Mouse (Mus musculus) forebrain, embryonic 15.5 days (tissue): ENCODE data around the gene Aknad1. TPM values are rescaled to one million over a fixed set of nuclear protein-coding genes. Genes with fewer than 3 reads are reported as not detected.

Experiments used
- ATAC-seq: fragments of 200-750 bp; cut with Nextera tagmentation; replicated peaks from 2 replicates; pipeline ENCODE4 v1.8.0; 2017; ENCODE audit warnings: mild to moderate bottlenecking, moderate TSS enrichment, moderate library complexity
- H3K27ac ChIP-seq: fragments of 300-500 bp; sonication (generic); replicated peaks from 2 replicates; pipeline ENCODE4 v1.5.1; 2015; ENCODE audit warnings: mild to moderate bottlenecking, inconsistent platforms
- H3K27me3 ChIP-seq: fragments of 300-500 bp; sonication (generic); 2 replicates; pipeline ENCODE4 v1.6.1; 2015; ENCODE audit warnings: inconsistent platforms
- H3K36me3 ChIP-seq: fragments of 300-500 bp; sonication (generic); 2 replicates; pipeline ENCODE4 v1.6.1; 2015; ENCODE audit warnings: mild to moderate bottlenecking, inconsistent platforms
- H3K4me1 ChIP-seq: fragments of 300-500 bp; sonication (generic); 2 replicates; pipeline ENCODE4 v1.6.1; 2015; ENCODE audit warnings: inconsistent platforms
- H3K4me2 ChIP-seq: fragments of 300-500 bp; sonication (generic); replicated peaks from 2 replicates; pipeline ENCODE4 v1.6.1; 2015; ENCODE audit warnings: mild to moderate bottlenecking, inconsistent platforms
- H3K4me3 ChIP-seq: fragments of 300-500 bp; sonication (generic); 2 replicates; pipeline ENCODE4 v1.5.1; 2015; ENCODE audit warnings: mild to moderate bottlenecking, inconsistent platforms
- H3K9ac ChIP-seq: fragments of 300-500 bp; sonication (generic); replicated peaks from 2 replicates; pipeline ENCODE4 v1.6.1; 2015; ENCODE audit warnings: mild to moderate bottlenecking, inconsistent platforms
- H3K9me3 ChIP-seq: fragments of 300-500 bp; sonication (generic); 2 replicates; pipeline ENCODE4 v1.6.1; 2016; ENCODE audit warnings: inconsistent platforms
- WGBS: fragments of 180-500 bp; shearing (Covaris S2); methylation state at CpG from one replicate; pipeline ENCODE4 v1.1.7; 2015; ENCODE audit warnings: mixed read lengths; 5-methylcytosine and 5-hydroxymethylcytosine counted together
- polyA plus RNA-seq: library from polyadenylated mRNA; unstranded; fragments of >200 nt; fragmentation: Nextera tagmentation; extraction: Ambion mirVana; gene quantifications from 2 replicates; pipeline ENCODE4 v1.2.1, GENCODE M21; 2015

Gene Aknad1
- polyA plus RNA-seq, 1 experiment from 2014 or later = not detected

DNA sequence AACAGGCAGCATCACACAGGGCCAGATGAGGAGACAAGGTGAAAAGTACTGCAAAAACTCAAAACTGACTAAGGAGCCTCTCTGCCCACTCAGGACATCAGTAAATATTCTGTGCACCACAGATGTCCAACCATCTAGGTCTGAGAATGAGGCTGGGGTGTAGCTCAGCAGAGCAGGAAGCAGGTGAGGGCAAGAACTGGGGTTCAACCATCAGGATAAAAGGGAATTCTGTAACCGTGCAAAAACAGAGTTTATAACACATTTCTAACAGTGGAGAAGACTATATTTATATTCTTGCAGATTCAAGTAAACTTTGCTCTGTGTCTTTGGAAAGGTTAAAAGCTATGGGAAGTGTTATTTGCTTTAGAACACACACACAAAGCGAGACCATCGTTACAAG, 19.7 kb upstream of the Aknad1 start:
- Histone ChIP-seq H3K36me3 (no peaks in the 10 kb centered on the region), H3K9me3 (no peaks in the 10 kb centered on the region), H3K27ac (no peak overlapping the region), H3K27me3 (no peaks in the 10 kb centered on the region), H3K4me1 (peaks cover 24% of the 10 kb centered on the region), H3K9ac (no peak overlapping the region), H3K4me3 (no peak overlapping the region), H3K4me2 (no peak overlapping the region)
- WGBS = 79% methylated on average over 3 of the region's 3 CpGs
- ATAC-seq = no peak

GRCm38 (mm10) chr3:108721076-108721991, 18.1 kb upstream of the Aknad1 start:
- Histone ChIP-seq H3K4me3 (peak overlapping the region; percentile 75), H3K4me2 (peak overlapping the region; percentile 53), H3K27me3 (no peaks in the 10 kb centered on the region), H3K4me1 (peaks cover 24% of the 10 kb centered on the region), H3K36me3 (no peaks in the 10 kb centered on the region), H3K9ac (peak overlapping the region; percentile 80), H3K27ac (peak overlapping the region; percentile 87), H3K9me3 (no peaks in the 10 kb centered on the region)
- ATAC-seq = no peak
- WGBS = under 1% methylated on average over 44 of the region's 44 CpGs

- Histone ChIP-seq H3K4me3 (peak within 1 kb of the TSS; percentile 75), H3K9me3 (no peaks in the 10 kb centered on the region)
- ATAC-seq = peak; percentile 99
Observed at GRCm38 (mm10) chr3:108722036-108722872, 17.2 kb upstream of the Aknad1 start, which contains the start of gene Gpsm2. Gene Gpsm2 (minus strand): TSS chr3:108722309.

DNA sequence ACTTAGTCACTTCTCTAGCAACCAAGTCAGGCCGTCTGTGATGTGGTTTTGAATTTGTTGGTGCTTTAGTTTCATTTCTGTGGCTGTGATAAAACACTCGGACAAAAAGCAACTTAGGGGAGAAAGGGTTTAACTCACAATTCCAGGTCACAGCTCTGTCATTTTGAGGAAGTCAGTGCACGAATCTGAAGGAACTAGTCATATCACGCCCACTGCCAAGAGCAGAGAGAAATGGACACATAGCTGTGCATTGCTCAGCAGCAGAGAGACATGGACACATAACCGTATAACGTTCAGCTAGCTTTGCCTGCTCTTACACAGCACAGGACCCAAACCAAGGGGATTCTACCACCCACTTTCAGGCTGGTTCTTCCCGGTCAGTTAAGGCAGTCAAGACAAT, 13.0 kb upstream of the Aknad1 start:
- Histone ChIP-seq H3K4me3 (no peak overlapping the region), H3K4me1 (peaks cover 5% of the 10 kb centered on the region; the same call in 1 of the 2 replicates), H3K9ac (no peak overlapping the region), H3K27ac (no peak overlapping the region), H3K36me3 (no peaks in the 10 kb centered on the region), H3K9me3 (no peaks in the 10 kb centered on the region), H3K27me3 (no peaks in the 10 kb centered on the region), H3K4me2 (no peak overlapping the region)
- no peak for ATAC-seq
- WGBS = 91% methylated on average over 7 of the region's 7 CpGs

More at GRCm38 (mm10) chr3:108722036-108722872, 17.2 kb upstream of the Aknad1 start, which contains the start of gene Gpsm2:
- peaks cover 24% of the 10 kb centered on the region for H3K4me1 ChIP-seq
- no peaks in the 10 kb centered on the region for H3K36me3 ChIP-seq
- peak within 1 kb of the TSS; percentile 87 for H3K27ac ChIP-seq
- H3K27me3 ChIP-seq = no peaks in the 10 kb centered on the region
- H3K9ac ChIP-seq = peak within 1 kb of the TSS; percentile 80
- WGBS = under 1% methylated on average over 46 of the region's 53 CpGs
- peak within 1 kb of the TSS; percentile 53 for H3K4me2 ChIP-seq

DNA sequence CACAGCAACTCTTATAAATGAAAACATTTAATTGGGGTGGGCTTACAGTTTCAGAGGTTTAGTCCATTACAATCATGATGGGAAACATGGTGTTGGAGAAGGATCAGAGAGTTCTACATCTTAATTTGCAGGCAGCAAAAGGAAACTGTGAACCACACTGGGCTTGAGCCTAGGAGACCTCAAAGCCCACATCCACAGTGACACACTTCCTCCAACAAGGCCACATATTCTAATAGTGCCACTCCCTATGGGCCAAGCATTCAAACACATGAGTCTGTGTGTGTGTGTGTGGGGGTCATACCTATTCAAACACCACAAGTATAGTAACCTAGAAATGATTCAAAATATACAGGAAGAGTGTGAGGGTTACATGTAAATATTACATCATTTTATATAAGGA, 12.1 kb upstream of the Aknad1 start:
- ATAC-seq = no peak
- Histone ChIP-seq H3K27me3 (no peaks in the 10 kb centered on the region), H3K4me2 (no peak overlapping the region), H3K4me1 (peaks cover 5% of the 10 kb centered on the region; the same call in 1 of the 2 replicates), H3K9ac (no peak overlapping the region), H3K9me3 (no peaks in the 10 kb centered on the region), H3K4me3 (no peak overlapping the region), H3K36me3 (no peaks in the 10 kb centered on the region), H3K27ac (no peak overlapping the region)

- Histone ChIP-seq H3K9me3 (no peaks in the 10 kb centered on the region), H3K27ac (no peak overlapping the region), H3K27me3 (no peaks in the 10 kb centered on the region), H3K9ac (no peak overlapping the region), H3K4me2 (no peak overlapping the region), H3K4me1 (peaks cover 2% of the 10 kb centered on the region; the same call in 1 of the 2 replicates), H3K36me3 (no peaks in the 10 kb centered on the region), H3K4me3 (no peak overlapping the region)
- WGBS = 96% methylated on average over 3 of the region's 3 CpGs
- ATAC-seq = no peak
Observed at GRCm38 (mm10) chr3:108727776-108728175, 11.7 kb upstream of the Aknad1 start.

DNA sequence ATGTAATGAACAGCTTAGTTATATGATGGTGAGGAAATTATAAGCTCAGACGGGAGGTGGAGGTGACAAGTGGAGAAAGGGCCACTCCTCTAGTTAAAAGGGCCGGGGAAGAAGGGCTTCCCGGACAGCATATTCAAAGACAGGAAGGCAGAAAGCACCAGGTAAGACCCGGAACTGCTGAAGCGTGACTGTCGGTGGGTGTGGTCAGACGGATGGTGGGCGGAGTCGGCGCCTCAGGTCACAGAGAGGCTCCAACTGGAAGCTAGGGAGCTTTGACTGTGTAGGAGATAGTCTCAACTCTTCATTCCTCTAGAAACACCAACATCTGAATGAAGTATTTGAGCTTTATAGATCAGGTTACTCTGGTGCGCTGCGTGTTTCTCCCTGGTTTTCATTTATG, 9.1 kb upstream of the Aknad1 start:
- Histone ChIP-seq H3K4me1 (no peaks in the 10 kb centered on the region), H3K36me3 (no peaks in the 10 kb centered on the region), H3K9me3 (no peaks in the 10 kb centered on the region), H3K9ac (no peak overlapping the region), H3K27ac (no peak overlapping the region), H3K4me2 (no peak overlapping the region), H3K27me3 (no peaks in the 10 kb centered on the region), H3K4me3 (no peak overlapping the region)
- WGBS = 38% methylated on average over 12 of the region's 12 CpGs
- ATAC-seq = no peak

DNA sequence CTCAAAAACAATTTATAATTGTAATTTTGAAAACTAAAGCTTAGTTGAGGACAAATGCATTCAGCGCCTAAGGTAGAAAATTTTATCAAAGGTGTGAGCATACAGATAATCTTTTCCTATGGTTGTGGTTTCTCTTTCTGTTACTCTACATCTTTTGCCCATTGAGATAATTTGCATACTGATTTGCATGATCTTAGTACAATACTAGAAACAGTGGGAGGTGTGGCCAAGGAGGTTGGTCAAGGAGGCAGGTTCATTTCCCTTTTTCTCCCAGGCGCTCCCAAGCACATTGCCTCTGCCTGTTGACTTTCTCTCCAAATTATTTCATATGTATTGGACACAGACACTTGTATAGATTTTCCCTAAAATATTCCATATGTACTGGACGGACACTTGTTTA, 1.7 kb upstream of the Aknad1 start:
- Histone ChIP-seq H3K27me3 (no peaks in the 10 kb centered on the region), H3K9ac (no peak overlapping the region), H3K36me3 (no peaks in the 10 kb centered on the region), H3K9me3 (no peaks in the 10 kb centered on the region), H3K4me3 (no peak overlapping the region), H3K4me1 (no peaks in the 10 kb centered on the region), H3K27ac (no peak overlapping the region), H3K4me2 (no peak overlapping the region)
- WGBS = 90% methylated on average over 3 of the region's 3 CpGs
- ATAC-seq = no peak

GRCm38 (mm10) chr3:108744060-108744459, 4.6 kb downstream of the Aknad1 start:
- no peak overlapping the region for H3K27ac ChIP-seq

GRCm38 (mm10) chr3:108751061-108751460, 11.6 kb downstream of the Aknad1 start:
- H3K4me1 ChIP-seq = no peaks in the 10 kb centered on the region
- H3K4me2 ChIP-seq = no peak overlapping the region
- H3K27ac ChIP-seq = no peak overlapping the region
- WGBS = 81% methylated on average over 6 of the region's 6 CpGs
- no peak overlapping the region for H3K4me3 ChIP-seq
- no peaks in the 10 kb centered on the region for H3K9me3 ChIP-seq
- H3K27me3 ChIP-seq = no peaks in the 10 kb centered on the region
- no peaks in the 10 kb centered on the region for H3K36me3 ChIP-seq
- no peak for ATAC-seq
- H3K9ac ChIP-seq = no peak overlapping the region

More at GRCm38 (mm10) chr3:108744060-108744459, 4.6 kb downstream of the Aknad1 start:
- Histone ChIP-seq H3K4me1 (no peaks in the 10 kb centered on the region), H3K9ac (no peak overlapping the region), H3K36me3 (no peaks in the 10 kb centered on the region), H3K4me3 (no peak overlapping the region), H3K27me3 (no peaks in the 10 kb centered on the region), H3K4me2 (no peak overlapping the region), H3K9me3 (no peaks in the 10 kb centered on the region)
- ATAC-seq = no peak
- 78% methylated on average over 4 of the region's 4 CpGs for WGBS

DNA sequence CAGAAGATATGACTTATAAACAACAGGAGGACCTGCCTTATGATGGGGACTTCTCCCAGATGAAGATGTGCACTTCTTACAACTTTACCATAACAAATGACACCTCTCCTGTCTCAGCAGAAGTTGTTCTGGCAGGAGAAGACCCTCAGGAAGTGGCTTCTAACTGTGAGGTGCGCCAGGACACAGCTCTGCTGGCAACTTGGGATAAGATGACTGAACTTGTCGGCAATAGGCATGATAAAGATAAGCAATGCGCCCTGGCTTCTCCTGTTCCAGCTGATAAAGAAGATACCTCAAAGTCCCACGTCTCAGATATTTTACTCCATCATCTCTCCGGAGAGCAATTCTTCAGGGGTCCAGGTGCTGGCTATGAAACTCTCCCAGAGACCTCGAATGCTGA, 12.2 kb downstream of the Aknad1 start:
- ATAC-seq = no peak
- no peak overlapping the region for H3K4me3 ChIP-seq
- H3K4me1 ChIP-seq = no peaks in the 10 kb centered on the region
- WGBS = 90% methylated on average over 6 of the region's 6 CpGs
- no peak overlapping the region for H3K9ac ChIP-seq
- H3K27ac ChIP-seq = no peak overlapping the region
- no peaks in the 10 kb centered on the region for H3K36me3 ChIP-seq
- no peaks in the 10 kb centered on the region for H3K27me3 ChIP-seq
- no peaks in the 10 kb centered on the region for H3K9me3 ChIP-seq
- H3K4me2 ChIP-seq = no peak overlapping the region

- H3K27ac ChIP-seq = no peak overlapping the region
- no peaks in the 10 kb centered on the region for H3K27me3 ChIP-seq
- no peaks in the 10 kb centered on the region for H3K36me3 ChIP-seq
- no peak overlapping the region for H3K4me3 ChIP-seq
- H3K9ac ChIP-seq = no peak overlapping the region
- no peak overlapping the region for H3K4me2 ChIP-seq
- H3K4me1 ChIP-seq = no peaks in the 10 kb centered on the region
- H3K9me3 ChIP-seq = no peaks in the 10 kb centered on the region
- 82% methylated on average over 1 of the region's 1 CpGs for WGBS
- no peak for ATAC-seq
Observed at GRCm38 (mm10) chr3:108754541-108754940, 15.1 kb downstream of the Aknad1 start.
